Mouse (Mus musculus) ES-E14 (cell line): ENCODE measurements around the gene Hspbp1. TPM values are rescaled to one million over a fixed set of nuclear protein-coding genes. Genes with fewer than 3 reads are reported as not detected.
A peak's percentile ranks its signal among the peaks of the same experiment; 100 is the strongest.

ENCODE experiments used
- DNase-seq: peaks from one replicate; pipeline ENCODE4 v3.0.0-alpha.2; 2013; ENCODE audit warnings: low read depth, low spot score
- H3K27ac ChIP-seq: 2 replicates; pipeline ENCODE4 v1.5.1; 2012; ENCODE audit warnings: low read depth, mild to moderate bottlenecking, low read length, moderate library complexity, mixed read lengths; ENCODE audit not compliant: poor library complexity, insufficient read depth, severe bottlenecking
- H3K36me3 ChIP-seq: 2 replicates; pipeline ENCODE4 v1.6.1; 2012; ENCODE audit warnings: mild to moderate bottlenecking, low read length, moderate library complexity, mixed read lengths; ENCODE audit not compliant: control insufficient read depth, poor library complexity, insufficient read depth, severe bottlenecking
- H3K4me1 ChIP-seq, 2 experiments: fragments of 150-350 bp in 1 of 2; sonication (generic) in 1 of 2; 2 replicates each; pipeline ENCODE4 v1.6.1; 2012; ENCODE audit warnings: low read length in 2 of 2, mild to moderate bottlenecking in 1 of 2, mixed read lengths in 1 of 2; ENCODE audit not compliant: control insufficient read depth in 2 of 2, insufficient read depth in 2 of 2, poor library complexity in 1 of 2
- H3K4me3 ChIP-seq, 2 experiments: fragments of 150-350 bp in 1 of 2; sonication (generic) in 1 of 2; 2 replicates each; pipeline ENCODE4 v1.5.1; 2012; ENCODE audit warnings: low read length in 2 of 2, low read depth in 1 of 2, mild to moderate bottlenecking in 1 of 2, mixed read lengths in 1 of 2; ENCODE audit not compliant: insufficient read depth in 1 of 2, poor library complexity in 1 of 2, severe bottlenecking in 1 of 2
- H3K9ac ChIP-seq: 2 replicates; pipeline ENCODE4 v1.6.1; 2012; ENCODE audit warnings: low read depth, mild to moderate bottlenecking, low read length, mixed read lengths; ENCODE audit not compliant: poor library complexity, insufficient read depth, severe bottlenecking
- H3K9me3 ChIP-seq: fragments of 150-350 bp; sonication (generic); 2 replicates; pipeline ENCODE4 v1.6.1; 2012; ENCODE audit warnings: low read depth, mild to moderate bottlenecking, low read length; ENCODE audit not compliant: control insufficient read depth, insufficient read depth
- CHD2 ChIP-seq: IDR thresholded peaks from 2 replicates; pipeline ENCODE4 v1.6.1; 2014; ENCODE audit warnings: mild to moderate bottlenecking, low read depth, low read length, inconsistent platforms
- HCFC1 ChIP-seq: IDR thresholded peaks from 2 replicates; pipeline ENCODE4 v1.6.1; 2012; ENCODE audit warnings: low read length, inconsistent platforms, borderline replicate concordance; ENCODE audit not compliant: insufficient read depth
- MAFK ChIP-seq: IDR thresholded peaks from 2 replicates; pipeline ENCODE4 v1.6.1; 2014; ENCODE audit warnings: mild to moderate bottlenecking, low read depth, low read length, inconsistent platforms; ENCODE audit not compliant: insufficient read depth
- ZC3H11A ChIP-seq: IDR thresholded peaks from 2 replicates; pipeline ENCODE4 v1.6.1; 2012; ENCODE audit warnings: low read depth, mild to moderate bottlenecking, inconsistent platforms, low read length, borderline replicate concordance
- ZNF384 ChIP-seq: IDR thresholded peaks from 2 replicates; pipeline ENCODE4 v1.6.1; 2012; ENCODE audit warnings: low read depth, low read length, inconsistent platforms
- in situ Hi-C, 2 experiments: fragments of 600-800 bp; cut with MboI; formaldehyde crosslinking; loops; one replicate each; pipeline ENCODE4 v1.15.1; 2025; ENCODE audit warnings: low sequenced_read_pairs in 2 of 2, inconsistent platforms in 1 of 2; ENCODE audit not compliant: unreplicated experiment in 2 of 2
- total RNA-seq: library from RNA; depleted of rRNA; stranded (reverse); fragments of 300-350 nt; gene quantifications from 2 replicates; pipeline ENCODE4 v1.2.3, GENCODE M21; 2012

Hspbp1 gene
- total RNA-seq, 1 experiment, result 61.2 TPM

- Histone ChIP-seq H3K27ac (no peak overlapping the region), H3K4me3 (no peak overlapping the region), H3K9me3 (no peaks in the 10 kb centered on the region), H3K4me1 (no peaks in the 10 kb centered on the region), H3K9ac (no peak overlapping the region), H3K36me3 (peaks cover 31% of the 10 kb centered on the region)
- DNase-seq, result no peak
- TF ChIP-seq HCFC1 (no peak), ZNF384 (no peak), MAFK (no peak), ZC3H11A (no peak), CHD2 (no peak)
- in situ Hi-C loops, result no loop called here
These were observed 55.3 kb downstream of the Hspbp1 start for GRCm38 (mm10) chr7:4629586-4629985.

GRCm38 (mm10) chr7:4625928-4626327 is 58.9 kb downstream of the Hspbp1 start:
- Histone ChIP-seq H3K4me1 (no peaks in the 10 kb centered on the region), H3K36me3 (peaks cover 6% of the 10 kb centered on the region; the same call in 1 of the 2 replicates), H3K4me3 (no peak overlapping the region), H3K27ac (no peak overlapping the region), H3K9me3 (no peaks in the 10 kb centered on the region), H3K9ac (no peak overlapping the region)
- in situ Hi-C loops, result no loop called here
- DNase-seq, result no peak
- no peak for TF ChIP-seq ZC3H11A
- no peak for TF ChIP-seq HCFC1
- no peak for TF ChIP-seq CHD2
- no peak for TF ChIP-seq MAFK
- TF ChIP-seq ZNF384, result no peak

- DNase-seq, result no peak
- no peaks in the 10 kb centered on the region for H3K9me3 ChIP-seq
- no peaks in the 10 kb centered on the region for H3K4me1 ChIP-seq
- no peak overlapping the region for H3K4me3 ChIP-seq
- in situ Hi-C loops, result no loop called here
- H3K36me3 ChIP-seq, result 0 out of 2 replicates have a peak, but pooled peaks cover 3% of the 10 kb centered on the region
- TF ChIP-seq CHD2 (no peak), MAFK (no peak), ZC3H11A (no peak)
- no peak overlapping the region for H3K27ac ChIP-seq
- H3K9ac ChIP-seq, result no peak overlapping the region
These were observed 60.5 kb downstream of the Hspbp1 start for GRCm38 (mm10) chr7:4624343-4624742.

- in situ Hi-C loops, result no loop called here
- H3K27ac ChIP-seq, result no peak overlapping the region
These were observed 61.2 kb downstream of the Hspbp1 start for GRCm38 (mm10) chr7:4623544-4624189.

More at GRCm38 (mm10) chr7:4623544-4624189, 61.2 kb downstream of the Hspbp1 start:
- H3K36me3 ChIP-seq, result 0 out of 2 replicates have a peak, but pooled peaks cover 3% of the 10 kb centered on the region
- no peak overlapping the region for H3K9ac ChIP-seq
- no peak overlapping the region for H3K4me3 ChIP-seq
- DNase-seq, result peak; percentile 40
- H3K9me3 ChIP-seq, result no peaks in the 10 kb centered on the region
- H3K4me1 ChIP-seq, result no peaks in the 10 kb centered on the region
- 0 out of 2 replicates have a peak, but pooled peaks have one; percentile 9 for TF ChIP-seq ZC3H11A
- TF ChIP-seq HCFC1, result no peak
- no peak for TF ChIP-seq CHD2
- TF ChIP-seq ZNF384, result no peak
- no peak for TF ChIP-seq MAFK
